Mouse (Mus musculus): ENCODE data around the gene Fam13a. TPM values are rescaled to one million over a fixed set of nuclear protein-coding genes. Genes with fewer than 3 reads are reported as not detected.
A peak's percentile ranks its signal among the peaks of the same experiment; 100 is the strongest.

Gene Fam13a
- polyA plus RNA-seq, 1 experiment from 2014 or later = 3.9 TPM

DNA sequence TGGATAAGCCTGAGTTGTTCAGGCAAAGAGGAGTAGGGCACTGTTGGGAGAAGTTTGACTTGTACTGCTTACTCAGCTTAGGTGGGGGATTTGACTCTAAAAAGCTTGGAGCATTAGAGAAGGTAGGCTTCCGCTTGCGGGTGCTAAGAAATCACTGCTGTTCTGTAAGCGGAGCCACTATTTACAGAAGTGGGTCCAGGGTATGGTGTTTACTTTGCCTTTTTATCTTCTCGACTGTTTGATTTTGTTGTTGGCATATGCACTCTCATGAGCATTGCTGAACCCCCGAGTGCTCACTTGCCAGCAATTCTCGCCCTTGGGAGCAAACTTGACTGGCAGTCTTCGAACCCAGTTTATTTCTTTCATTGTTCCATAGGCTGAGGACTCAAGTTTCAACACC, 123.8 kb downstream of the Fam13a start:
- H3K4me2 ChIP-seq = no peak overlapping the region
- 93% methylated on average over 7 of the region's 7 CpGs for WGBS
- no peaks in the 10 kb centered on the region for H3K9me3 ChIP-seq
- no peak for ATAC-seq (ENCODE audit: low FRiP score)
- H3K27me3 ChIP-seq = no peaks in the 10 kb centered on the region
- H3K4me1 ChIP-seq = peaks cover 9% of the 10 kb centered on the region; the same call in 1 of the 2 replicates
- no peaks in the 10 kb centered on the region; the same call in 1 of the 2 replicates for H3K36me3 ChIP-seq (replicated peaks)
- H3K4me3 ChIP-seq (replicated peaks) = no peak overlapping the region
- no peak overlapping the region for H3K9ac ChIP-seq
- no peak overlapping the region for H3K27ac ChIP-seq

DNA sequence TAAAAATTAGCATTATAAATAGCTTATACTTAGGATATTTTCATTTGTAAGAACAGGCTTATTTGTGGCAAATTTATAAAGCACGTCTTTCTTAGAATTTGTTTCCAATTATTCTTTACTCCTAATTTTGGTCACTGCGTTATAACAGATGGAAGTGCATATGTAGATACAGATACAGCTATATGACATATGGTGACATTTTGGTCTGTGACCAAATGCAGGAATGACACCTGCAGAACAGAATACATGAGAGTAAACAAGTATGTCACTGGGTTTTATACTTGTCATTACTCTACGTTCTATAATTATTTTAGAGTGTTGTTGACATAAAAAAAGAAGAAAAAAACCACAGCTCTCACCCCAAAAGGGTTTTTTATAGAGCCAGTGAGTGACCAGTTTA, 125.3 kb downstream of the Fam13a start:
- ATAC-seq (ENCODE audit: low FRiP score) = no peak
- peaks cover 9% of the 10 kb centered on the region; the same call in 1 of the 2 replicates for H3K4me1 ChIP-seq
- H3K4me3 ChIP-seq (replicated peaks) = no peak overlapping the region
- H3K4me2 ChIP-seq = no peak overlapping the region
- WGBS = 90% methylated on average over 3 of the region's 3 CpGs
- H3K9me3 ChIP-seq = no peaks in the 10 kb centered on the region
- H3K27ac ChIP-seq = no peak overlapping the region
- no peak overlapping the region for H3K9ac ChIP-seq
- no peaks in the 10 kb centered on the region for H3K27me3 ChIP-seq
- no peaks in the 10 kb centered on the region; the same call in 1 of the 2 replicates for H3K36me3 ChIP-seq (replicated peaks)

- H3K27me3 ChIP-seq = no peaks in the 10 kb centered on the region
- H3K9me3 ChIP-seq = no peaks in the 10 kb centered on the region
- no peaks in the 10 kb centered on the region for H3K4me1 ChIP-seq
- WGBS = 72% methylated on average over 3 of the region's 3 CpGs
- H3K27ac ChIP-seq = no peak overlapping the region
- no peak for ATAC-seq (ENCODE audit: low FRiP score)
- no peak overlapping the region for H3K4me3 ChIP-seq (replicated peaks)
- H3K36me3 ChIP-seq (replicated peaks) = no peaks in the 10 kb centered on the region; the same call in 1 of the 2 replicates
- no peak overlapping the region for H3K9ac ChIP-seq
- no peak overlapping the region for H3K4me2 ChIP-seq
Measured at GRCm38 (mm10) chr6:58896648-58897047, 127.7 kb downstream of the Fam13a start.

DNA sequence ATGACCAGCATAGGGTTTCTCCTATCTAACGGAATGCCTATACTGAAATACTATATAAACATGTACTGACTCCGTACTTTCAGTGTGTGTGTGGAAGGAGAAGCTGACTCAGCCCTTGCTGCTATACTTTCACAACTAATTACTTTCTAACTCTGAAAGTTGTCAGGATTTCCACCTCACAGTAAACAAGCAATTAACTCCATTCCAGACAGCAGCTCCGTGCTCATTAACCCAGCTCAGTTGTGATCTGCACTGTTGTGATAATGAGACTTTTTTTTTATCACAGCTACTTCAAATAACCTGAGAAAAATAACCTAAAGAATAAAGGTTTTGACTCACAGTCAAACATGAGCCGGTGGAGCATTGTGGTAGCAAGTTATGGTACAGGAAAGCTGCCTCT, 129.4 kb downstream of the Fam13a start:
- Histone ChIP-seq H3K27me3 (no peaks in the 10 kb centered on the region), H3K36me3 (replicated peaks) (peaks cover 4% of the 10 kb centered on the region), H3K4me3 (replicated peaks) (no peak overlapping the region), H3K4me1 (no peaks in the 10 kb centered on the region), H3K4me2 (no peak overlapping the region), H3K9me3 (no peaks in the 10 kb centered on the region), H3K9ac (no peak overlapping the region), H3K27ac (no peak overlapping the region)
- peak; percentile 77; the same call in 1 of the 2 replicates for ATAC-seq (ENCODE audit: low FRiP score)
- 45% methylated on average over 4 of the region's 4 CpGs for WGBS

- 92% methylated on average over 6 of the region's 6 CpGs for WGBS
- Histone ChIP-seq H3K9ac (no peak overlapping the region), H3K4me1 (no peaks in the 10 kb centered on the region), H3K9me3 (no peaks in the 10 kb centered on the region), H3K4me3 (replicated peaks) (no peak overlapping the region), H3K36me3 (replicated peaks) (peaks cover 5% of the 10 kb centered on the region), H3K4me2 (no peak overlapping the region), H3K27me3 (no peaks in the 10 kb centered on the region), H3K27ac (no peak overlapping the region)
- no peak for ATAC-seq (ENCODE audit: low FRiP score)
Measured at GRCm38 (mm10) chr6:58893307-58893706, 131.0 kb downstream of the Fam13a start.

- no peak for ATAC-seq (ENCODE audit: low FRiP score)
- Histone ChIP-seq H3K4me2 (no peak overlapping the region), H3K9ac (no peak overlapping the region), H3K9me3 (no peaks in the 10 kb centered on the region), H3K4me1 (no peaks in the 10 kb centered on the region), H3K36me3 (replicated peaks) (peaks cover 5% of the 10 kb centered on the region), H3K27me3 (no peaks in the 10 kb centered on the region), H3K27ac (no peak overlapping the region), H3K4me3 (replicated peaks) (no peak overlapping the region)
- WGBS = 90% methylated on average over 3 of the region's 3 CpGs
Measured at GRCm38 (mm10) chr6:58889917-58890316, 134.4 kb downstream of the Fam13a start.

DNA sequence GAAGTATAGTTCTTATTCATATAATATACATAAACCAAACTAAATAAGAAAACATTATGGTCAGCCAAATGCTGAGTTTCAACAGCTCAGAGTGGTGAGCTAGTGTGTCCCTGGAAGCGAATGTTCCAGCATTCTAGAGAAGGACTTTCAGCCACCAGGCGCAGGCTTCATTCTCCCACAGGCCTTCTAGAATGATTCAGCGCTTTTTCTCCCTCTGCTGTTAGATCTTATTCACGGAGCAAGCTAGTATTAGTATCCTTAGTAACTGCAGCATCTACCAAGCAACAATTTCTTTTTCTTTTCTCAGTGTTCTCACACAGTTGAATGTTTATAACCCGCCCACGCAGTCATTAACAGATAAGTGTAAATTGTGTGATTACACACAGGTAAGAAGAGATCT, 142.1 kb downstream of the Fam13a start:
- no peaks in the 10 kb centered on the region for H3K4me1 ChIP-seq
- no peak overlapping the region for H3K27ac ChIP-seq
- 82% methylated on average over 6 of the region's 6 CpGs for WGBS
- H3K36me3 ChIP-seq (replicated peaks) = peaks cover 9% of the 10 kb centered on the region
- H3K4me2 ChIP-seq = no peak overlapping the region
- H3K27me3 ChIP-seq = no peaks in the 10 kb centered on the region
- H3K4me3 ChIP-seq (replicated peaks) = no peak overlapping the region
- no peak overlapping the region for H3K9ac ChIP-seq
- H3K9me3 ChIP-seq = no peaks in the 10 kb centered on the region
- no peak for ATAC-seq (ENCODE audit: low FRiP score)

Other genes with a start within 250 kb of the Fam13a start
- gene Herc3, start 193.1 kb downstream of the Fam13a start, polyA plus RNA-seq (2016; fragmentation: Nextera tagmentation; extraction: Ambion mirVana) = 15.8 and 15.9 TPM in 2 replicates
- 42.1 and 44.8 TPM in 2 replicates for gene Nap1l5, start 117.5 kb downstream of the Fam13a start, polyA plus RNA-seq (2016; fragmentation: Nextera tagmentation; extraction: Ambion mirVana)
- gene Tigd2, start 184.3 kb upstream of the Fam13a start, polyA plus RNA-seq (2016; fragmentation: Nextera tagmentation; extraction: Ambion mirVana) = 9.1 and 9.7 TPM in 2 replicates

All from forebrain, embryonic 12.5 days (tissue).